Mouse (Mus musculus): ENCODE data around the gene Tmem203. TPM values are rescaled to one million over a fixed set of nuclear protein-coding genes. Genes with fewer than 3 reads are reported as not detected.

The Tmem203 gene
- polyA plus RNA-seq, 1 experiment from 2014 or later, result 19.0 TPM

GRCm38 (mm10) chr2:25272515-25272914 is 17.3 kb downstream of the Tmem203 start:
- no peak for DNase-seq (ENCODE audit: low spot score)
- H3K4me1 ChIP-seq, result peaks cover 26% of the 10 kb centered on the region
- peaks cover 79% of the 10 kb centered on the region for H3K36me3 ChIP-seq
- H3K27me3 ChIP-seq (ENCODE audit: insufficient read depth, poor library complexity, severe bottlenecking), result no peaks in the 10 kb centered on the region
- H3K4me3 ChIP-seq, result peak overlapping the region; percentile 91
- peak overlapping the region; percentile 92 for H3K27ac ChIP-seq
- H3K9me3 ChIP-seq, result no peaks in the 10 kb centered on the region
- under 1% methylated on average over 29 of the region's 29 CpGs for WGBS

GRCm38 (mm10) chr2:25273010-25273409 is 17.8 kb downstream of the Tmem203 start:
- H3K27ac ChIP-seq, result peak overlapping the region; percentile 92
- peaks cover 26% of the 10 kb centered on the region for H3K4me1 ChIP-seq
- WGBS, result 27% methylated on average over 16 of the region's 16 CpGs
- no peaks in the 10 kb centered on the region for H3K9me3 ChIP-seq
- no peak for DNase-seq (ENCODE audit: low spot score)
- H3K36me3 ChIP-seq, result peaks cover 80% of the 10 kb centered on the region
- H3K27me3 ChIP-seq (ENCODE audit: insufficient read depth, poor library complexity, severe bottlenecking), result no peaks in the 10 kb centered on the region
- H3K4me3 ChIP-seq, result peak overlapping the region; percentile 91

GRCm38 (mm10) chr2:25278928-25279882 is 24.0 kb downstream of the Tmem203 start:
- no peaks in the 10 kb centered on the region for H3K9me3 ChIP-seq
- no peak overlapping the region for H3K27ac ChIP-seq
- H3K36me3 ChIP-seq, result peaks cover 97% of the 10 kb centered on the region

GRCm38 (mm10) chr2:25285551-25285950 is 30.3 kb downstream of the Tmem203 start:
- H3K27ac ChIP-seq, result no peak overlapping the region
- 89% methylated on average over 2 of the region's 2 CpGs for WGBS
- H3K36me3 ChIP-seq, result peaks cover 55% of the 10 kb centered on the region

More at GRCm38 (mm10) chr2:25278928-25279882, 24.0 kb downstream of the Tmem203 start:
- no peaks in the 10 kb centered on the region for H3K4me1 ChIP-seq
- no peak for DNase-seq (ENCODE audit: low spot score)
- H3K27me3 ChIP-seq (ENCODE audit: insufficient read depth, poor library complexity, severe bottlenecking), result no peaks in the 10 kb centered on the region
- 59% methylated on average over 13 of the region's 13 CpGs for WGBS
- no peak overlapping the region for H3K4me3 ChIP-seq

GRCm38 (mm10) chr2:25286314-25286713 is 31.1 kb downstream of the Tmem203 start:
- Histone ChIP-seq H3K27me3 (ENCODE audit: insufficient read depth, poor library complexity, severe bottlenecking) (peaks cover 56% of the 10 kb centered on the region), H3K36me3 (peaks cover 48% of the 10 kb centered on the region), H3K4me1 (peaks cover 16% of the 10 kb centered on the region), H3K4me3 (no peak overlapping the region), H3K9me3 (no peaks in the 10 kb centered on the region), H3K27ac (no peak overlapping the region)
- DNase-seq (ENCODE audit: low spot score), result no peak
- WGBS, result 55% methylated on average over 1 of the region's 1 CpGs

More at GRCm38 (mm10) chr2:25285551-25285950, 30.3 kb downstream of the Tmem203 start:
- no peak for DNase-seq (ENCODE audit: low spot score)
- H3K9me3 ChIP-seq, result no peaks in the 10 kb centered on the region
- no peak overlapping the region for H3K4me3 ChIP-seq
- H3K27me3 ChIP-seq (ENCODE audit: insufficient read depth, poor library complexity, severe bottlenecking), result peaks cover 49% of the 10 kb centered on the region
- H3K4me1 ChIP-seq, result peaks cover 9% of the 10 kb centered on the region

GRCm38 (mm10) chr2:25286837-25287636 is 31.8 kb downstream of the Tmem203 start:
- no peaks in the 10 kb centered on the region for H3K9me3 ChIP-seq
- 51% methylated on average over 7 of the region's 7 CpGs for WGBS
- peaks cover 43% of the 10 kb centered on the region for H3K36me3 ChIP-seq
- peaks cover 64% of the 10 kb centered on the region for H3K27me3 ChIP-seq (ENCODE audit: insufficient read depth, poor library complexity, severe bottlenecking)
- no peak overlapping the region for H3K4me3 ChIP-seq
- H3K27ac ChIP-seq, result no peak overlapping the region
- no peak for DNase-seq (ENCODE audit: low spot score)
- H3K4me1 ChIP-seq, result peaks cover 21% of the 10 kb centered on the region

- peaks cover 74% of the 10 kb centered on the region for H3K27me3 ChIP-seq (ENCODE audit: insufficient read depth, poor library complexity, severe bottlenecking)
- WGBS, result 84% methylated on average over 6 of the region's 6 CpGs
- peaks cover 32% of the 10 kb centered on the region for H3K36me3 ChIP-seq
- no peak within 1 kb of the TSS for H3K4me3 ChIP-seq
- no peak within 1 kb of the TSS for H3K27ac ChIP-seq
- no peaks in the 10 kb centered on the region for H3K9me3 ChIP-seq
- peaks cover 28% of the 10 kb centered on the region for H3K4me1 ChIP-seq
- DNase-seq (ENCODE audit: low spot score), result no peak
These were observed 32.8 kb downstream of the Tmem203 start, which contains the start of gene Tmem210 for GRCm38 (mm10) chr2:25287927-25288649. TSS of gene Tmem210 (plus strand) at chr2:25288145.

GRCm38 (mm10) chr2:25288734-25289345 is 33.6 kb downstream of the Tmem203 start:
- H3K36me3 ChIP-seq, result peaks cover 26% of the 10 kb centered on the region
- no peak overlapping the region for H3K4me3 ChIP-seq
- WGBS, result 82% methylated on average over 7 of the region's 7 CpGs
- H3K27me3 ChIP-seq (ENCODE audit: insufficient read depth, poor library complexity, severe bottlenecking), result peaks cover 82% of the 10 kb centered on the region
- H3K9me3 ChIP-seq, result no peaks in the 10 kb centered on the region
- no peak overlapping the region for H3K27ac ChIP-seq
- peaks cover 28% of the 10 kb centered on the region for H3K4me1 ChIP-seq
- no peak for DNase-seq (ENCODE audit: low spot score)

GRCm38 (mm10) chr2:25289651-25290050 is 34.4 kb downstream of the Tmem203 start, which contains the start of gene Lrrc26:
TSS of gene Lrrc26 (plus strand) at chr2:25289915.
- Histone ChIP-seq H3K27me3 (ENCODE audit: insufficient read depth, poor library complexity, severe bottlenecking) (peaks cover 90% of the 10 kb centered on the region), H3K4me3 (peak within 1 kb of the TSS; percentile 36)

GRCm38 (mm10) chr2:25290101-25290815 is 35.0 kb downstream of the Tmem203 start:
- H3K9me3 ChIP-seq, result no peaks in the 10 kb centered on the region
- peaks cover 96% of the 10 kb centered on the region for H3K27me3 ChIP-seq (ENCODE audit: insufficient read depth, poor library complexity, severe bottlenecking)
- DNase-seq (ENCODE audit: low spot score), result no peak
- peaks cover 11% of the 10 kb centered on the region for H3K36me3 ChIP-seq
- peaks cover 28% of the 10 kb centered on the region for H3K4me1 ChIP-seq
- H3K4me3 ChIP-seq, result peak overlapping the region; percentile 36
- no peak overlapping the region for H3K27ac ChIP-seq
- WGBS, result 3% methylated on average over 54 of the region's 54 CpGs

More at GRCm38 (mm10) chr2:25289651-25290050, 34.4 kb downstream of the Tmem203 start, which contains the start of gene Lrrc26:
- Histone ChIP-seq H3K4me1 (peaks cover 28% of the 10 kb centered on the region), H3K27ac (no peak within 1 kb of the TSS), H3K9me3 (no peaks in the 10 kb centered on the region), H3K36me3 (peaks cover 18% of the 10 kb centered on the region)
- DNase-seq (ENCODE audit: low spot score), result no peak
- 9% methylated on average over 11 of the region's 11 CpGs for WGBS

GRCm38 (mm10) chr2:25290816-25291130 is 35.5 kb downstream of the Tmem203 start:
- peaks cover 28% of the 10 kb centered on the region for H3K4me1 ChIP-seq
- peak overlapping the region; percentile 36 for H3K4me3 ChIP-seq
- under 1% methylated on average over 18 of the region's 18 CpGs for WGBS
- H3K27me3 ChIP-seq (ENCODE audit: insufficient read depth, poor library complexity, severe bottlenecking), result peaks cover 100% of the 10 kb centered on the region
- no peak overlapping the region for H3K27ac ChIP-seq
- H3K36me3 ChIP-seq, result peaks cover 6% of the 10 kb centered on the region
- H3K9me3 ChIP-seq, result no peaks in the 10 kb centered on the region
- DNase-seq (ENCODE audit: low spot score), result no peak

All from heart, embryonic 10.5 days (tissue).